Mouse (Mus musculus): ENCODE measurements around the gene Ebi3.
"Not testable (repeated sequence)": the region's sequence is repeated elsewhere in the genome, so short reads cannot be mapped to it uniquely, and the experiment has no call there.

GRCm38 (mm10) chr17:55944866-55945682, 7.4 kb upstream of the Ebi3 start:
- TF ChIP-seq CTCF (conservative IDR thresholded peaks at IDR 0.05; ENCODE audit: low read length); POU5F1 (IDR thresholded peaks at IDR 0.05; ENCODE audit: borderline replicate concordance, low read length); NANOG (IDR thresholded peaks at IDR 0.05; ENCODE audit: borderline replicate concordance, low read length): not testable (repeated sequence)

Measured in E14TG2a.4 (cell line).